Mouse (Mus musculus) lung, embryonic 16.5 days (tissue): ENCODE measurements around the gene Wwc2. TPM values are rescaled to one million over a fixed set of nuclear protein-coding genes. Genes with fewer than 3 reads are reported as not detected.

Source experiments
- ATAC-seq: fragments of 200-750 bp; cut with Nextera tagmentation; 2 replicates; pipeline ENCODE4 v1.8.0; 2017; ENCODE audit warnings: low read depth, mild to moderate bottlenecking, moderate library complexity
- H3K27ac ChIP-seq: fragments of 300-500 bp; sonication (generic); 2 replicates; pipeline ENCODE4 v1.5.1; 2014; ENCODE audit warnings: mild to moderate bottlenecking, control low read depth, low read length
- H3K27me3 ChIP-seq: fragments of 300-500 bp; sonication (generic); 2 replicates; pipeline ENCODE4 v1.6.1; 2014; ENCODE audit warnings: low read depth, low read length, mixed read lengths; ENCODE audit not compliant: control insufficient read depth, insufficient read depth
- H3K36me3 ChIP-seq: fragments of 300-500 bp; sonication (generic); 2 replicates; pipeline ENCODE4 v1.6.1; 2014; ENCODE audit warnings: low read length; ENCODE audit not compliant: control insufficient read depth, insufficient read depth
- H3K4me1 ChIP-seq: fragments of 300-500 bp; sonication (generic); replicated peaks from 2 replicates; pipeline ENCODE4 v1.6.1; 2014; ENCODE audit warnings: low read length, mixed read lengths; ENCODE audit not compliant: control insufficient read depth, insufficient read depth
- H3K4me2 ChIP-seq: fragments of 300-500 bp; sonication (generic); 2 replicates; pipeline ENCODE4 v1.6.1; 2014; ENCODE audit warnings: low read depth, low read length, control low read depth
- H3K4me3 ChIP-seq: fragments of 300-500 bp; sonication (generic); 2 replicates; pipeline ENCODE4 v1.5.1; 2014; ENCODE audit warnings: mild to moderate bottlenecking, low read length, control low read depth
- H3K9ac ChIP-seq: fragments of 300-500 bp; sonication (generic); 2 replicates; pipeline ENCODE4 v1.6.1; 2014; ENCODE audit warnings: low read length, control low read depth
- H3K9me3 ChIP-seq: fragments of 300-500 bp; sonication (generic); 2 replicates; pipeline ENCODE4 v1.6.1; 2016; ENCODE audit warnings: low read length; ENCODE audit not compliant: control insufficient read depth
- WGBS: fragments of 180-500 bp; shearing (Covaris S2); extraction: QIAGEN DNeasy Blood & Tissue Kit; methylation state at CpG from one replicate; pipeline ENCODE4 v1.1.7; 2014; 5-methylcytosine and 5-hydroxymethylcytosine counted together
- polyA plus RNA-seq: library from polyadenylated mRNA; unstranded; fragments of >200 nt; fragmentation: Nextera tagmentation; extraction: Ambion mirVana; gene quantifications from 2 replicates; pipeline ENCODE4 v1.2.1, GENCODE M21; 2015

The Wwc2 gene
- polyA plus RNA-seq, result 12.6 and 12.9 TPM in 2 replicates

GRCm38 (mm10) chr8:47990911-47991820 lies at the start of gene Wwc2:
Gene Wwc2 (minus strand): TSS chr8:47990924.
- Histone ChIP-seq H3K4me3 (peak within 1 kb of the TSS; percentile 90), H3K27me3 (no peaks in the 10 kb centered on the region), H3K9ac (peak within 1 kb of the TSS; percentile 97), H3K27ac (peak within 1 kb of the TSS; percentile 100), H3K9me3 (no peaks in the 10 kb centered on the region), H3K4me2 (peak within 1 kb of the TSS; percentile 90), H3K36me3 (no peaks in the 10 kb centered on the region), H3K4me1 (peaks cover 28% of the 10 kb centered on the region)
- WGBS, result under 1% methylated on average over 41 of the region's 46 CpGs
- ATAC-seq, result peak; percentile 75

- Histone ChIP-seq H3K9ac (no peak overlapping the region), H3K4me1 (no peaks in the 10 kb centered on the region), H3K4me3 (no peak overlapping the region), H3K9me3 (no peaks in the 10 kb centered on the region), H3K27ac (no peak overlapping the region), H3K36me3 (no peaks in the 10 kb centered on the region), H3K27me3 (no peaks in the 10 kb centered on the region), H3K4me2 (no peak overlapping the region)
- no peak for ATAC-seq
- 38% methylated on average over 7 of the region's 7 CpGs for WGBS
These were observed 47.7 kb upstream of the Wwc2 start for GRCm38 (mm10) chr8:48038261-48038934.

GRCm38 (mm10) chr8:48032046-48032445 lies 41.3 kb upstream of the Wwc2 start:
- ATAC-seq, result no peak
- H3K9ac ChIP-seq, result no peak overlapping the region
- no peaks in the 10 kb centered on the region for H3K9me3 ChIP-seq
- H3K36me3 ChIP-seq, result no peaks in the 10 kb centered on the region
- no peak overlapping the region for H3K27ac ChIP-seq
- H3K4me3 ChIP-seq, result no peak overlapping the region
- no peak overlapping the region for H3K4me2 ChIP-seq
- H3K27me3 ChIP-seq, result no peaks in the 10 kb centered on the region
- 0% methylated on average over 2 of the region's 2 CpGs for WGBS
- no peaks in the 10 kb centered on the region for H3K4me1 ChIP-seq

- Histone ChIP-seq H3K36me3 (no peaks in the 10 kb centered on the region), H3K27ac (no peak overlapping the region), H3K9me3 (no peaks in the 10 kb centered on the region), H3K4me3 (no peak overlapping the region), H3K4me2 (no peak overlapping the region), H3K4me1 (no peaks in the 10 kb centered on the region), H3K27me3 (no peaks in the 10 kb centered on the region), H3K9ac (no peak overlapping the region)
- no peak for ATAC-seq
- WGBS, result 68% methylated on average over 1 of the region's 1 CpGs
These were observed 39.9 kb upstream of the Wwc2 start for GRCm38 (mm10) chr8:48030667-48031066.

GRCm38 (mm10) chr8:48026796-48027195 lies 36.1 kb upstream of the Wwc2 start:
- Histone ChIP-seq H3K4me1 (no peaks in the 10 kb centered on the region), H3K9me3 (no peaks in the 10 kb centered on the region), H3K27me3 (no peaks in the 10 kb centered on the region), H3K4me2 (no peak overlapping the region), H3K36me3 (no peaks in the 10 kb centered on the region), H3K9ac (no peak overlapping the region), H3K4me3 (no peak overlapping the region), H3K27ac (no peak overlapping the region)
- no peak for ATAC-seq
- WGBS, result 57% methylated on average over 11 of the region's 11 CpGs

- H3K9ac ChIP-seq, result no peak overlapping the region
- no peaks in the 10 kb centered on the region for H3K9me3 ChIP-seq
- H3K36me3 ChIP-seq, result no peaks in the 10 kb centered on the region
- no peak overlapping the region for H3K27ac ChIP-seq
- no peak for ATAC-seq
- H3K4me1 ChIP-seq, result no peaks in the 10 kb centered on the region
- H3K4me3 ChIP-seq, result no peak overlapping the region
- no peak overlapping the region for H3K4me2 ChIP-seq
- WGBS, result 70% methylated on average over 8 of the region's 8 CpGs
- H3K27me3 ChIP-seq, result no peaks in the 10 kb centered on the region
These were observed 32.5 kb upstream of the Wwc2 start for GRCm38 (mm10) chr8:48023206-48023605.

GRCm38 (mm10) chr8:48019737-48020136 lies 29.0 kb upstream of the Wwc2 start:
- ATAC-seq, result no peak
- Histone ChIP-seq H3K4me2 (no peak overlapping the region), H3K4me3 (no peak overlapping the region), H3K27ac (no peak overlapping the region), H3K27me3 (no peaks in the 10 kb centered on the region), H3K9ac (no peak overlapping the region), H3K9me3 (no peaks in the 10 kb centered on the region), H3K4me1 (no peaks in the 10 kb centered on the region), H3K36me3 (no peaks in the 10 kb centered on the region)
- WGBS, result 83% methylated on average over 2 of the region's 2 CpGs

- Histone ChIP-seq H3K4me1 (no peaks in the 10 kb centered on the region), H3K36me3 (no peaks in the 10 kb centered on the region), H3K9me3 (no peaks in the 10 kb centered on the region), H3K9ac (no peak overlapping the region), H3K27me3 (no peaks in the 10 kb centered on the region), H3K4me3 (no peak overlapping the region), H3K4me2 (no peak overlapping the region), H3K27ac (no peak overlapping the region)
- 13% methylated on average over 8 of the region's 8 CpGs for WGBS
- peak; percentile 64 for ATAC-seq
These were observed 25.8 kb upstream of the Wwc2 start for GRCm38 (mm10) chr8:48016538-48016937.

GRCm38 (mm10) chr8:48014386-48014785 lies 23.7 kb upstream of the Wwc2 start:
- WGBS, result 87% methylated on average over 6 of the region's 6 CpGs
- Histone ChIP-seq H3K4me3 (no peak overlapping the region), H3K9me3 (no peaks in the 10 kb centered on the region), H3K4me2 (no peak overlapping the region), H3K36me3 (no peaks in the 10 kb centered on the region), H3K27me3 (no peaks in the 10 kb centered on the region), H3K27ac (no peak overlapping the region), H3K9ac (no peak overlapping the region), H3K4me1 (no peaks in the 10 kb centered on the region)
- ATAC-seq, result no peak
